Mouse (Mus musculus) bone marrow, adult 2 months (tissue): ENCODE data around the gene Sf3b3.

Source experiments
- CTCF ChIP-seq: fragments of 200-500 bp; IDR thresholded peaks from 2 replicates; pipeline ENCODE4 v1.5.1; 2011; ENCODE audit warnings: low read length, control low read depth; ENCODE audit not compliant: control insufficient read depth, insufficient read depth
- POLR2A ChIP-seq: fragments of 200-500 bp; IDR thresholded peaks from 2 replicates; pipeline ENCODE4 v1.6.1; 2011; ENCODE audit warnings: low read depth, mild to moderate bottlenecking, control low read depth, low read length, borderline replicate concordance; ENCODE audit not compliant: control insufficient read depth

GRCm38 (mm10) chr8:110816990-110817389 lies 29.6 kb downstream of the Sf3b3 start:
- TF ChIP-seq CTCF (no peak), POLR2A (no peak)
